Mouse (Mus musculus) heart, adult 10 weeks (tissue): Measurements from ENCODE around the gene Kansl2. TPM values are rescaled to one million over a fixed set of nuclear protein-coding genes. Genes with fewer than 3 reads are reported as not detected.

Experiments
- polyA plus RNA-seq: library from polyadenylated mRNA; stranded (reverse); fragments of 350-450 nt; fragmentation: Illumina TruSeq; extraction: RNeasy Lipid Tissue Mini Kit (QIAGEN cat#74804); gene quantifications from one replicate; pipeline ENCODE4 v1.2.3, GENCODE M21; 2014; ENCODE audit warnings: low read depth, low replicate concordance

Kansl2 gene
- polyA plus RNA-seq = 63.5 TPM

GRCm38 (mm10) chr15:98533881-98534627, at the start of gene Kansl2:
TSS of gene Kansl2 (minus strand) at chr15:98534264.

GRCm38 (mm10) chr15:98570873-98571538, 36.9 kb upstream of the Kansl2 start, which contains the start of the genes Ccnt1 and 4930415O20Rik:
TSS of gene Ccnt1 (minus strand) at chr15:98570923.
TSS of gene 4930415O20Rik (plus strand) at chr15:98571004.

GRCm38 (mm10) chr15:98492102-98492501, 42.0 kb downstream of the Kansl2 start, which contains the start of gene Olfr279:
TSS of gene Olfr279 (plus strand) at chr15:98492402.

GRCm38 (mm10) chr15:98482701-98483100, 51.4 kb downstream of the Kansl2 start, which contains the start of gene Lalba:
TSS of gene Lalba (minus strand) at chr15:98482721.

GRCm38 (mm10) chr15:98469596-98469995, 64.5 kb downstream of the Kansl2 start, which contains the start of gene OR5BS1P:
TSS of gene OR5BS1P (plus strand) at chr15:98469896.

Other genes with a start within 250 kb of the Kansl2 start
- 5.4 TPM for gene Zfp641, start 238.1 kb downstream of the Kansl2 start, polyA plus RNA-seq
- gene Olfr285, start 216.9 kb downstream of the Kansl2 start, polyA plus RNA-seq = not detected
- gene Olfr284, start 193.3 kb downstream of the Kansl2 start, polyA plus RNA-seq = not detected
- not detected for gene Olfr283, start 153.3 kb downstream of the Kansl2 start, polyA plus RNA-seq
- not detected for gene Olfr282, start 103.0 kb downstream of the Kansl2 start, polyA plus RNA-seq
- not detected for gene Olfr281, start 81.7 kb downstream of the Kansl2 start, polyA plus RNA-seq
- gene OR5BS1P, start 64.4 kb downstream of the Kansl2 start, polyA plus RNA-seq = not detected
- gene Lalba, start 51.5 kb downstream of the Kansl2 start, polyA plus RNA-seq = not detected
- not detected for gene Olfr279, start 41.9 kb downstream of the Kansl2 start, polyA plus RNA-seq
- 17.2 TPM for gene Ccnt1, start 36.7 kb upstream of the Kansl2 start, polyA plus RNA-seq
- not detected for gene 4930415O20Rik, start 36.7 kb upstream of the Kansl2 start, polyA plus RNA-seq
- 171 TPM for gene Adcy6, start 75.8 kb upstream of the Kansl2 start, polyA plus RNA-seq
- gene Cacnb3, start 96.6 kb upstream of the Kansl2 start, polyA plus RNA-seq = 4.8 TPM
- 46.9 TPM for gene Ddx23, start 128.6 kb upstream of the Kansl2 start, polyA plus RNA-seq
- gene Rnd1, start 143.2 kb upstream of the Kansl2 start, polyA plus RNA-seq = 2.2 TPM
- 1.0 TPM for gene Ccdc65, start 173.9 kb upstream of the Kansl2 start, polyA plus RNA-seq
- 4.5 TPM for gene Fkbp11, start 193.9 kb upstream of the Kansl2 start, polyA plus RNA-seq
- gene Arf3, start 228.9 kb upstream of the Kansl2 start, polyA plus RNA-seq = 16.7 TPM
- gene Wnt10b, start 243.9 kb upstream of the Kansl2 start, polyA plus RNA-seq = 0.26 TPM